Mouse (Mus musculus) heart, adult 2 months (tissue): Measurements from ENCODE around the gene Cd81.

Experiments
- CTCF ChIP-seq: fragments of 200-600 bp; IDR thresholded peaks from 2 replicates; pipeline ENCODE4 v1.8.1; 2022; ENCODE audit warnings: antibody characterized with exemption, mild to moderate bottlenecking, moderate library complexity
- EP300 ChIP-seq: fragments of 200-500 bp; IDR thresholded peaks from 2 replicates; pipeline ENCODE4 v1.6.1; 2011; ENCODE audit warnings: low read depth, low read length, control low read depth; ENCODE audit not compliant: insufficient read depth
- POLR2A ChIP-seq: fragments of 200-500 bp; IDR thresholded peaks from 2 replicates; pipeline ENCODE4 v1.6.1; 2011; ENCODE audit warnings: mild to moderate bottlenecking, low read depth, low read length, control low read depth; ENCODE audit not compliant: insufficient read depth

- TF ChIP-seq CTCF, result no peak
- no peak for TF ChIP-seq POLR2A
- no peak for TF ChIP-seq EP300
Observed at GRCm38 (mm10) chr7:143034519-143035450, 17.8 kb upstream of the Cd81 start.
